Mouse (Mus musculus) kidney, adult 11 months (tissue): Measurements from ENCODE around the gene Arhgap9.

ENCODE experiments used
- DNase-seq: peaks from one replicate; pipeline ENCODE4 v3.0.0; 2022

Gene Arhgap9

GRCm38 (mm10) chr10:127321621-127322020 lies at the start of gene Arhgap9:
Gene Arhgap9 (plus strand): TSS chr10:127321964.
- no peak for DNase-seq

GRCm38 (mm10) chr10:127272371-127272770 lies 49.4 kb upstream of the Arhgap9 start:
- DNase-seq, result no peak

GRCm38 (mm10) chr10:127274261-127275022 lies 47.3 kb upstream of the Arhgap9 start:
- no peak for DNase-seq

GRCm38 (mm10) chr10:127279730-127280129 lies 42.0 kb upstream of the Arhgap9 start:
- DNase-seq, result no peak

- DNase-seq, result peak; percentile 31
Measured at GRCm38 (mm10) chr10:127281316-127281715, 40.4 kb upstream of the Arhgap9 start.

- DNase-seq, result peak; percentile 30
Measured at GRCm38 (mm10) chr10:127282620-127283215, 39.0 kb upstream of the Arhgap9 start.

GRCm38 (mm10) chr10:127284105-127284622 lies 37.6 kb upstream of the Arhgap9 start:
- no peak for DNase-seq

- DNase-seq, result no peak
Measured at GRCm38 (mm10) chr10:127284724-127285500, 36.9 kb upstream of the Arhgap9 start.

GRCm38 (mm10) chr10:127285644-127286043 lies 36.1 kb upstream of the Arhgap9 start:
- no peak for DNase-seq

GRCm38 (mm10) chr10:127286194-127286593 lies 35.6 kb upstream of the Arhgap9 start:
- no peak for DNase-seq

- DNase-seq, result peak; percentile 36
Measured at GRCm38 (mm10) chr10:127286730-127287129, 35.0 kb upstream of the Arhgap9 start.

GRCm38 (mm10) chr10:127287271-127287935 lies 34.4 kb upstream of the Arhgap9 start:
- DNase-seq, result no peak

GRCm38 (mm10) chr10:127287936-127288293 lies 33.8 kb upstream of the Arhgap9 start:
- DNase-seq, result no peak

- DNase-seq, result no peak
Measured at GRCm38 (mm10) chr10:127288328-127288799, 33.4 kb upstream of the Arhgap9 start.

- peak; percentile 94 for DNase-seq
Measured at GRCm38 (mm10) chr10:127288800-127289572, 32.8 kb upstream of the Arhgap9 start, which contains the start of gene Mbd6. Gene Mbd6 (minus strand): TSS chr10:127289018.

- DNase-seq, result peak; percentile 85
Measured at GRCm38 (mm10) chr10:127289573-127290191, 32.1 kb upstream of the Arhgap9 start.

- DNase-seq, result peak; percentile 100
Measured at GRCm38 (mm10) chr10:127290307-127290929, 31.3 kb upstream of the Arhgap9 start.

GRCm38 (mm10) chr10:127290930-127291880 lies 30.6 kb upstream of the Arhgap9 start:
- DNase-seq, result no peak

- no peak for DNase-seq
Measured at GRCm38 (mm10) chr10:127291881-127292638, 29.7 kb upstream of the Arhgap9 start.
